Mouse (Mus musculus) cerebellum, adult 2 months (tissue): Measurements from ENCODE around the gene Aprt.

ENCODE experiments used
- CTCF ChIP-seq: fragments of 200-500 bp; IDR thresholded peaks from 2 replicates; pipeline ENCODE4 v1.5.1; 2011; ENCODE audit warnings: low read depth, mild to moderate bottlenecking, control low read depth, low read length, moderate library complexity, borderline replicate concordance; ENCODE audit not compliant: insufficient read depth
- POLR2A ChIP-seq: fragments of 200-500 bp; IDR thresholded peaks from 2 replicates; pipeline ENCODE4 v1.6.1; 2011; ENCODE audit warnings: low read length, control low read depth, borderline replicate concordance; ENCODE audit not compliant: insufficient read depth

DNA sequence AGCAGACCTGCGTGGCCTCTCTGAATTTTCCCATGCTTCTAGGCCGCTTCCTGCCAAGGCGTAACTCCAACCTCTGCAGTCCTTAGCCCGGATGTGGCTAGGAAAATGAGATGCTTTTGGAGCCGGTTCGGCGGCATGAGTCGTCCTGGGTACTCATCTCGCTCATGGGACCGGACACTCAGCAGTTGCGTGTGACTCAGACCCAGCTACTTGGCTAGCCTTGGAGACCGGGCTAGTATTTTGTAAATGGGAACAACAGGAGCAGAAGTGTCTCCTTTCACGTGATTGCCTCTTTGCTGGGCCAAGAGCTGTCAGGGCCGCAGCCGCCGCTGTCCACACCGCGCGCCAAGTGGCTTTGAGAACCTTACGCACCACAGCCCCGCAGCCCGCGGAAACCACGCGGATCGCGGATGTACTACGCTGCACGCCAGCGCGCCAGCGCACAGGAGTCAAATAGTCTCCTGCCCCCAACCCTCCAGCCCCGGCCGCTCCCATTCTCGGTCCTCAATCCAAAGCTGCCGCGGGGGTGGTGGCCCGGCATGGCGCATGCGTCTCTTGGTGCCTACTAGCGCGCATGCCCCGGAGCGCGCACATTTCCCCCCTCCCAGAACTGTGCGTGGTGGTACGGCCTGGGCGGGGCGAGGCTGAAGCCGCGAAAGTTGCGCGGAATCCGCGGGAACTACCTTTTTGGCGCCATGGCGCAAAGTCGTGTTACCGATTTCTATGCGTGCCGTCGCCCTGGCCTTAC, 9.2 kb downstream of the Aprt start, which contains the start of gene Cdt1:
- peak; percentile 81 for TF ChIP-seq POLR2A
- TF ChIP-seq CTCF: no peak
